Mouse (Mus musculus) left cerebral cortex, adult 18-20 months (tissue): ENCODE results near the gene 1700029I15Rik. TPM values are rescaled to one million over a fixed set of nuclear protein-coding genes. Genes with fewer than 3 reads are reported as not detected.

Experiments used
- DNase-seq, 2 experiments: peaks; one replicate each; pipeline ENCODE4 v3.0.0; 2021 to 2022; ENCODE audit warnings: low spot score in 2 of 2, mixed read lengths in 1 of 2
- long read RNA-seq, 2 experiments: library from polyadenylated mRNA; stranded (forward); transcript quantifications; one replicate each; pipeline ENCODE4 v2.0.0; 2021
- total RNA-seq, 2 experiments: library from RNA; stranded (reverse); gene quantifications; 2 replicates each; pipeline ENCODE4 v1.2.3; 2021

1700029I15Rik gene
- 1 to 10 TPM; 3.8 to 5.9 TPM for total RNA-seq
- long read RNA-seq, experiment 1, partial matches to known transcripts: 0 of 1 reads
- long read RNA-seq, experiment 1, other reads (novel, unspliced or antisense): 0 of 1 reads
- long read RNA-seq, experiment 2, partial matches to known transcripts: 0 of 1 reads
- long read RNA-seq, experiment 2, other reads (novel, unspliced or antisense): 0 of 1 reads

GRCm38 (mm10) chr2:92381901-92382588, at the start of gene 1700029I15Rik:
Gene 1700029I15Rik (plus strand): TSS chr2:92382538.
- DNase-seq: no peak

DNA sequence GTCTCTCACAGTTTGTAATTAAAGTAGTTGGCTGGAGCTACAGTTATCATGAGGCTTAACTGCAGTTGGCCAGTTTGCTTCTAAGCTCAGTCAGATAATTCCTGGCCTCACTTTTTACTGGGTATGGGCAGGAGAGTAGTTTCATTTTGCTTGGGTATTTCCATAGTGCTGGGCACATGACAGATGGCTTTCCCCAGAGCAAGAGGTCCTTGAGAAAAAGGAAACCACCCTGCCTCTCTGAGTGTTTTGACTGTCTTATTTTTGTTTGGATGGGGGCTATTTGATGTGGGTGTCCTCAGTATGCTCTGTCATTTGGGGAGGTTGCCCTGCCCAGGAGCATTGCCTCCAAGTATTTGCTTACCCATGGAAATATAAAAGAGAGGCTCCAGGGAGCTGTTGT, 39.9 kb upstream of the 1700029I15Rik start:
- DNase-seq: no peak

DNA sequence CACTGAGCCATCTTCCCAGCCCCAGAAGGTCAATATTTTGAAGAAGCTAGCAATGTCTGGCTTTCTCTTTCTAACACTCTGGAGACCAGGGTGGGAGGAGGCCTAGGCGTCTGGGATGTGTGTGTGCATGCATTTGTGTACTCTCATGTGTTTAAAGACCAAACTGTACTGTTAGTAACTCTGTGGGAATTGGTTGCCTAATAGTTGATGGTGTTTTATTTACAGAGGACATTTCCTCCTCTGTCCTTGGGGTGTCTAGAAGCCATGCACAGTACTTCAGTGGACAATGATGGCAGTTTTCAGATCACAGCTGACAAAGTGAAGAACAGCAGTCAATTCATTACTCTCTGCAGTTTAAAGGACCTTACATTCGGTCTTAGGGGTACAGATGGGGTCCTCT, 35.1 kb upstream of the 1700029I15Rik start:
- no peak for DNase-seq

DNA sequence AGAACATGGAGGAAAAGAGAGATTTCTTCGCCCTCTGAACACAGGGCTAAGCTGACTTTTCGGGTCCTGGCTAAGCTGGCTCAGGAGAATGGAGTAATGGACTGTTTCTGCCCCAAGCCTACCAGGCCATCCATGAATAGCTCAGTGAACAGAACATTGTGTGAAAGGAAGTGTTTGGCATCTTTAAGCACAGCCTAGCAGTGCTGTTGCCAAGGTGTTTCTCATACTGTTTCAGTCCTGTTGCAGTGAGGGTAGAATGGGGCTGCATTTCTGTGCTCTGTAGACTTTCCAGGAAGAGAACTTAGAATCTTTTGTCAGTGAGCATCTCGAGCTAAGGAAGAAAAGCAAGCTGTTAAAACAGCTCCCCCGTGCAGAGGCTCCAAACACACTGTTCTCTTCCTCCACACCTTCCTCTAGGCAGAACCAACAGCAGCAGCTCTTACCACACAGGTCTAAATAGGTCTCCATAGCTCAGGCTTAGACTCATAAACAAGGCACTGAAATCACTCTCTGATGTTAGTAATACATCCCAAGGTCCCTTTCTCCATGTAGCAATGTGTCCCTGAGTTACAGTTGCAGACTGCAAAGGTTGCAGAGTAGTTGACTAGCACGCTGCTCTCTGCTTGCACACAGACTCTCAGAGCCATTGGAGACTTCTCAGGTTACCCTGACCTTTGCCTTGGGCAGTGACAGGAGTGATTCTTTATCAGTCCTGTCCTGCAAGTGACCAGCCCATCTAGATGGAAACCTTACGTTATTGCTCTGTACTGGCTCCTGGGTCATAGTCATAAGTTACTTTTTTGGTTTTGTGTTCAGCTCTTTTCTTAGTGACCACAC, 32.5 kb upstream of the 1700029I15Rik start:
- no peak for DNase-seq

DNA sequence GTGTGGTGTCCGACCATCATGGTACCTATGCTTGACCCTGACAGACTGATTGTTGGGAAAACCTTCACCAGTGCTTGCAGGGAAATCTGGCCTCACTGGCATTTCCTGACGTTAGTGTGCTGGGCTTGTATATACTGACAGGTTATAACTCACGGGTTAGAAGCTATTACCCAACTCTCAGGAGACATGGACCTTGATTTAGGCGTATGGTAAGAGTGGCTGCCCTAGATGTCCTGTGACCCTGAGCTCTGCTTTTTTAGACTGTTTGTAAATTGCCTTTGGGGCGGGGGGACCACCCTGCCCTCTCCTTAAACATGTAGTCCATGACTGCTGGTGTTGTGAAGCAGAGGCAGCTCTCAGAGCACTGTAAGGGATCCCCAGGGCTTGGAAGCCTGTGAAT, 31.7 kb upstream of the 1700029I15Rik start:
- no peak for DNase-seq

GRCm38 (mm10) chr2:92353402-92353801, 28.9 kb upstream of the 1700029I15Rik start:
- no peak for DNase-seq

DNA sequence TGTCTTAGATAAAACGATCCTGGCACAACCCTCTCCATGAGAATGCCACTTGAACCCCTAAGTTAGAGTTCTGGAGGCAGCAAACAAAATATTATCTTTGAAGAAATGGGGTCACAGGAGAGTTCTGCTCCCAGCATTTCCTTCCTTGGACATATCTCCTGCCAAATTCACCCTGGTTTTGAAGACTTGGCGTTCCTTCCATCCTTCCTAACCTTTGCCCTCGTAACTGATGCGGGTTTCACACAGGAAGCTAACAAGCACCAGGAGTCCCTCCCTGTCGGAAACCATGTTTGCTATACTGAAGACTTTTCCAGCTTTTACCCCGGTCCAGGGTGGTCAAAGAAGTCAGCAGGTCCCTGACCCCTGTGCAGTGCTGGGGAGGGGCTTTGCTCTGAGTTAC, 28.1 kb upstream of the 1700029I15Rik start:
- no peak for DNase-seq

DNA sequence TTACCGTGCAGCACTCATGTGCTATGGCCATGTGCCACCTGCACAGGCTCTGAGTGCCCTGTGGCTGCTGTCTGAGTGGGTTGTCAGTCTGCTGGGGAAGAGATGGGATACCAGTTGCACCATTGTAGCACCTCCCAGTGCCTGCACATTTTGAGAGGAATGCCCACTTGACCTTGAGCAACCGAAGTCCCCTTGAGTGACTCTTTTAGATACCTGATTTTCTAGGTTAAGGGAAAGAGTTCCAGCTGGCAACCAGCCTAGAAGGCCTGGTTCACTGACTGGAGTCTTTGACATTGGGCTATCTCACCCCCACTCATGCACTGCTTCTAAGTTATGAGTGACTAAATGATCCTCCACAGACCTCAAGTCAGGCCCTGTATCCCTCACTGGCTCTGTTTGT, 23.0 kb upstream of the 1700029I15Rik start:
- DNase-seq: no peak

DNA sequence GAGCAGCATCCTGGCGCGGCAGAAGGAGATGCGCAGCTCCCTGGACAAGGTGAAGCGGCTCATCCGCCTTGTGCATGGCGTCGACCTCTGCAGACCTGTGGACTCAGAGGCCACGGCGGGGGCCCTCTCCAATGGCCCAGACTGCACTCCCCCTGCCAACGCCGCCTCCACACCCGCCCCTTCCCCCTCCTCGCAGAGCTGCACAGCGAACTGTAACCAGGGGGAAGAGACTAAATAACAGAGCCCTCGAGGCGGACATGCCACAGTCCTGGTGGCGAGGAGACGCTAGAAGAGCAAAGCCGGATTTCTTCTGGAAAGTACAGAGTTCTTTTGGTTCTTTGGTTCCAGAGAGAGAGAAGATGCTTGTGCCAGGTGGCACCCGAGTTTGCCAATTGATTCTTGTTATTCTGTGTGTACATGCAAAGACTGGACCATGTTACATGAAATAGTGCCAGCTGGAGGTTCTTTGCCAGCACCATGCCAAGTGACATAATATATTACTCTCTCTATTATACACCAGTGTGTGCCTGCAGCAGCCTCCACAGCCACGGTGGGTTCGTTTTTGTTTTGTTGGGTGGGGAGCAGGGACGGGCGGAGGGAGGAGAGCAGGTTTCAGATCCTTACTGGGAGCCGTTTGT, 22.0 kb upstream of the 1700029I15Rik start:
- no peak for DNase-seq

DNA sequence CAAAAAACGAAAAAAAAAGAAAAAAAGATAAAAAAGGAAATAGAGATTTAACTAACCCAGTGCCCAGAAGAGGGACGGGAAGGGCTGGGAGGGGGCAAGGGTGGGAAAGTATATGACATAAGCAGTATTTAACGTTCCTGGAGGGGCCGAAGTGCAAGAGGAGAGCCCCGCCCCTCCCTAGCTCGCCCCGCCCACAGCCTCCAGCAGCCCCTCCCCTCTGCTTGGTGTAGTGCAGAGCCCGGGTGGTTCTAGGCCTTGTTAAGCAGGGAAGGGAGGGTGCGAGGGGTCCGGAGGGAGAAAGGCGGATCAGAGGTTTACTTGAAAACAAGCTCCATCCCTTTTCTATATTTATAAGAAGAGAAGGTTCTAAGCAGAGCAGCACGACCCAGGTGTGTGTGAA, 21.4 kb upstream of the 1700029I15Rik start:
- DNase-seq: no peak

- DNase-seq: no peak
These were observed 20.5 kb upstream of the 1700029I15Rik start for GRCm38 (mm10) chr2:92361795-92362194.

GRCm38 (mm10) chr2:92362571-92363228, 19.6 kb upstream of the 1700029I15Rik start:
- DNase-seq: no peak

DNA sequence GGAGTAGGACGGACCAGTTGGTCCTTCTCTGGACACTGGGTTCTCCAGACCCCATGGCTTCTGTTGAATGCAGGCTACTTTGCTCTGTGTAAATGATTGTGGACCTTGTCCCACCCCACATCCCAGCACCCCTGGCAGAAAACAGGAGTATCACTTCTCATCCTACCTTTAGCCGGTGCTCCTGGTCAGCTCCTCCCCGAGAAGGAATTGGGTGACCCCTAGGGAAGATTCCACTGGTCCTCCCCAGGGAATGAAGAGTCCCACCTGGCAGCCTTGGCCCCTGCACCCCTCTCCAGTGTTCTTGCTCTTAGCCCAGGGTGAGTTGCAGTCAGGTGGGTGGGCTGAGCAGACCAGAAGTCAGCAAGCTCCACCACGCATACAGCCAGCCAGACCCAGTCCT, 18.3 kb upstream of the 1700029I15Rik start:
- DNase-seq: no peak

DNA sequence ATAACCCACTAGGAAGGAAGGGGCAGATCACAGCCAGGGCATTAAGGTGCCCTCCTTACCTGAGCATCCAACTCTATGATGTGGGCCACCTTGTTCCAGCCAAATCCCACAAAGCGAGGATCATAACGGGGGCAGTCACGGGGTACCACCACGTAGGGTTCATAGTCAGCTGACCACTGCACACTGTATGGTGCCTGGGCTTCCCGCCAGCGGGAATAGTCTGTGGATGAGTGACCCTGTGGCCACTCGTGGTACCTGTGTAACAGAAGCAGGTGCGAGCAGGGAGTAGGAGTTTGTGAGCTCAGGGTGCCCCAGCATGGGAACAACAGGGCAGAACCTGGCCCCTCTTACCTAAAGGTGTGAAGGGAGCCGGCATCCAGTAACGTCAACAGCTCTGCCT, 16.8 kb upstream of the 1700029I15Rik start:
- no peak for DNase-seq

DNA sequence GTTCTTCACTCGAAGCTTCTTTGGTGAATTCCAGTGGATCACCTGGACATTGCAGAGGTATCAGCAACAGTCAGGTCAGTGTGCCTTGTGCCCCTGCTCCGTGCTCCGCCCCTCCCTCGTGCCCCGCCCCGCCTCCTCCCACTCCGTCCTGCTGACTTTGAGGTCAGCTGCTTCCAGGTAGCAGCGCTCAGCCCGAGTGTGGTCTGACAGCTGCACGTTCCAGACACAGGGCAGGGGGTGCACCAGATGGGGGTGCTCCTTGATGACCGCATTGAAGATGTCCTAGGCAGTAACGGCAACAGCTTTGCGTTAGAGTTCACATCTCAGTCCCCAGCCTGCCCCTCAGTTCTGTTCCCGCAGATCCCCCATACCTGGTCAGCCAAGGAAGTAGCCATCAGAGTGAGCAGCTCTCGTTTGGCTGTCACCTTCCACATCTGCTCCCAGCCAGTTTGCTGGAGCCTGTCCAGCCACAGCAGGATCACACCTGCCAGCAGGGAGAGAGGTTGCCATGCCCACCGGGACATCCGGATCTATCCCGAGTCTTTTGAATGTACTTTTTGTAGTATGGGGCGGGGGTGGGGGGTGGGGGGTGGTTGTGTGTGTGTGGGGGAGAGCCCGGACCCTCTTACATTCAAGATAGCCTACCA, 14.8 kb upstream of the 1700029I15Rik start:
- no peak for DNase-seq

- no peak for DNase-seq
These were observed 12.0 kb upstream of the 1700029I15Rik start for GRCm38 (mm10) chr2:92370375-92370774.

DNA sequence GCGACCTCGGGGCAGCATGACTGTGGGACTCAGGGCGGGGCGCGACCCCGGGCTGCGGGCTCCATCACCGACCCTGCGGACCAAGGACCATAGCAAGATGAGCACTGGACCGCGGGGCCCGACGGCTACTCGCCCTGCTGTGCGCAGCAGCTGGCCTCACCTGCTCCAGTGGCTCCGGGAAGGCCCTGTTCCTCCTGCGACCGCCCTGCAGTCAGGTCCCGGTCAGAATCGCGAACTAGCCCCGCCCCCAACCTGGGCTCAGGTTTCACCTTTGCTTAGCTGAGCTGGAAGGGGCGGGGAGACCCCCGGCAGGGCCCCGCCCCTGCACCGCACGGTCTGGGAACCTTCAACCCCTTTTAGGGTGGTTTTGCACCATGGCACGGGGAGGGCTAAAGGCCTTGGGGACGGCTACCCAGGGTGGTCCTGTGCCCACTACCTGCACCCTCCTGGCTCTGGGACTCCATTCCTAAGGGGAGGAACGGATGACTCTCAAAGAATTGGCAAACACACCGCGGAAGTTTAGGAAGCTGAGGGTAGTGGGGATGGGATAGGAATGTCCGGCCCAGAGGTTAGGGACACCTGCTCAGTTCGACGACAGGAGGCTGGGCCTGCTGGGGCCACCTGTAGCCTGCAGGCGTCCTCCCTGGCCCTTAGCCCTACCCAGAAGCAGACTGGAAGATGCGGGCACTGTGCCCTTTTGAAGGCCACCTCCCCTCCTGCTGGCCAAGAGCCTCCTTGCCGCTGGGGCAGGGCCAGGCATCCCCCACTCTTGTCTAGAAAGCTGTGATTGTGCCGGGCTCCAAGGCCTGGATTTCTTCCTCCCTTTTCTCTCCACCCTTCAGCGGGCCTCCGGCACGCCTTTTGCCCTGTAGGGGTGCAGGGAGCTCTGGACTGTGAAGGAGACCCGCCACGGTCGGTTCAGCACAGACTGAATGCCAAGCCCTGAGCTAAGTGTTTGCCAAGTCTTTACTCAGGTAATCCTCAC, 11.2 kb upstream of the 1700029I15Rik start:
- DNase-seq: no peak

GRCm38 (mm10) chr2:92371971-92372690, 10.2 kb upstream of the 1700029I15Rik start:
- no peak for DNase-seq
